Mouse (Mus musculus) forebrain, postnatal 0 days (tissue): ENCODE results near the gene Nfia. TPM values are rescaled to one million over a fixed set of nuclear protein-coding genes. Genes with fewer than 3 reads are reported as not detected.

Experiments used
- ATAC-seq: fragments of 200-750 bp; cut with Nextera tagmentation; 2 replicates; pipeline ENCODE4 v1.8.0; 2017; ENCODE audit warnings: mild to moderate bottlenecking, moderate library complexity
- DNase-seq: peaks from one replicate; pipeline ENCODE4 v3.0.0-alpha.2; 2015
- H3K27ac ChIP-seq: fragments of 300-500 bp; sonication (generic); 2 replicates; pipeline ENCODE4 v1.5.1; 2014; ENCODE audit warnings: low read depth, mild to moderate bottlenecking, antibody characterized with exemption, low read length, moderate library complexity, mixed read lengths
- H3K27me3 ChIP-seq: fragments of 300-500 bp; sonication (generic); 2 replicates; pipeline ENCODE4 v1.6.1; 2014; ENCODE audit warnings: mild to moderate bottlenecking, low read length, mixed read lengths; ENCODE audit not compliant: insufficient read depth
- H3K36me3 ChIP-seq: fragments of 300-500 bp; sonication (generic); 2 replicates; pipeline ENCODE4 v1.6.1; 2014; ENCODE audit warnings: mild to moderate bottlenecking, moderate library complexity; ENCODE audit not compliant: insufficient read depth
- H3K4me1 ChIP-seq: fragments of 300-500 bp; sonication (generic); 2 replicates; pipeline ENCODE4 v1.6.1; 2014; ENCODE audit warnings: antibody characterized with exemption; ENCODE audit not compliant: insufficient read depth
- H3K4me2 ChIP-seq: fragments of 300-500 bp; sonication (generic); 2 replicates; pipeline ENCODE4 v1.6.1; 2014; ENCODE audit warnings: low read depth, mild to moderate bottlenecking, moderate library complexity
- H3K4me3 ChIP-seq: fragments of 300-500 bp; sonication (generic); 2 replicates; pipeline ENCODE4 v1.5.1; 2014; ENCODE audit warnings: low read depth, low read length, mixed read lengths
- H3K9ac ChIP-seq: fragments of 300-500 bp; sonication (generic); 2 replicates; pipeline ENCODE4 v1.6.1; 2014; ENCODE audit warnings: mild to moderate bottlenecking
- H3K9me3 ChIP-seq: fragments of 300-500 bp; sonication (generic); 2 replicates; pipeline ENCODE4 v1.6.1; 2016; ENCODE audit warnings: low read length
- CTCF ChIP-seq: sonication (generic); IDR thresholded peaks from 2 replicates; pipeline ENCODE4 v1.5.1; 2016; ENCODE audit warnings: antibody characterized with exemption, control low read depth, low read depth
- WGBS: fragments of 180-500 bp; shearing (Covaris S2); extraction: QIAGEN DNeasy Blood & Tissue Kit; methylation state at CpG from one replicate; pipeline ENCODE4 v1.1.7; 2014; 5-methylcytosine and 5-hydroxymethylcytosine counted together
- polyA plus RNA-seq: library from polyadenylated mRNA; unstranded; fragments of >200 nt; fragmentation: Nextera tagmentation; extraction: Ambion mirVana; gene quantifications from 2 replicates; pipeline ENCODE4 v1.2.1, GENCODE M21; 2015
- total RNA-seq: library from RNA; depleted of rRNA; stranded (reverse); fragments of >200 nt; gene quantifications from 2 replicates; pipeline ENCODE4 v1.2.3, GENCODE M21; 2014

Nfia gene
- total and polyA plus RNA-seq, 2 experiments from 2014 or later, result 44.1 to 57.5 TPM

- no peaks in the 10 kb centered on the region for H3K27me3 ChIP-seq
- H3K4me2 ChIP-seq, result no peak overlapping the region
- 95% methylated on average over 4 of the region's 4 CpGs for WGBS
- H3K4me1 ChIP-seq, result no peaks in the 10 kb centered on the region
- H3K27ac ChIP-seq, result no peak overlapping the region
- no peak overlapping the region for H3K9ac ChIP-seq
- no peak overlapping the region for H3K4me3 ChIP-seq
- no peak for DNase-seq
- no peaks in the 10 kb centered on the region for H3K36me3 ChIP-seq
- no peak for TF ChIP-seq CTCF
- no peak for ATAC-seq
- H3K9me3 ChIP-seq, result no peaks in the 10 kb centered on the region
These were observed 310.0 kb downstream of the Nfia start for GRCm38 (mm10) chr4:98082512-98082911.

DNA sequence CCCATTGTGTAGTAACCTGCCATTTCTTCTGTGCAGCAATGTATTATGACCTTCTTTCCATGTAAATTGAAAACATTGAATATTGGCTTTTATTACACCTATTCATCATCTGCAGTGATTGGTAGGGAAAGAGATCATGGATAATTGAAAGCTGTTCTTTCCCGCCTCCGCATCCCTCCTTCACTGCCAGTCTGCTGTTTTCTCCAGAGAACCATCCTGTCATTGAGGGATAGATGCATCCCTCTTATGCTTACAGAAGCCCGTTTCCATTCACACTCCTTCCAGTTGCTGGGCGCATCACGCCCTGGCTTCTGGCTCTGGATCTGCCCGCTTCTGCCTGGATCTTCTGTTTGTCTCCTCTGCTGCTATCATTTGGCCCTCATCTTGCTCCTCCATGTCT, 312.5 kb downstream of the Nfia start:
- ATAC-seq (no peak), DNase-seq (no peak)
- no peaks in the 10 kb centered on the region for H3K27me3 ChIP-seq
- 90% methylated on average over 6 of the region's 6 CpGs for WGBS
- H3K27ac ChIP-seq, result no peak overlapping the region
- no peaks in the 10 kb centered on the region for H3K4me1 ChIP-seq
- no peaks in the 10 kb centered on the region for H3K36me3 ChIP-seq
- no peak overlapping the region for H3K4me2 ChIP-seq
- no peak overlapping the region for H3K4me3 ChIP-seq
- TF ChIP-seq CTCF, result no peak
- H3K9ac ChIP-seq, result no peak overlapping the region
- no peaks in the 10 kb centered on the region for H3K9me3 ChIP-seq

DNA sequence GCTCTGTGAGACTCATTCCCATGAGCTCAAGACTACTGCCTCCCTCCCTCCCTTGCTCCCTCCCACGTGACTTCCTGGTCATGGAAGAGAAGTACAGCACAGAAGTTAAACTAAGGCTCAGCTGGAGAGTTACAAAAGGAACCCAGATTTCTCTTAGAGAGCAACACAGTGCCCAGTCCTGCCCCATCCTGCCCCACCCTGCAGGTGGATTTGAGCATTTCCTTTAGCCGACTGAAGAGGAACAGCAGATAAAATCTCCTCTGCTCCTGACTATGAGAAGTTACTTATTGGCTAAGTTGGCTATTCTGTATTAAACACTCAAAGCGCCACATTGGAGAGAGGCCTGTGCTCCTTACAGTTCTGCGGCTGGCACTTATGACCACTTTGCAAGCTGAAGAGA, 314.4 kb downstream of the Nfia start:
- DNase-seq (no peak), ATAC-seq (no peak)
- no peak overlapping the region for H3K27ac ChIP-seq
- WGBS, result 76% methylated on average over 4 of the region's 4 CpGs
- H3K9ac ChIP-seq, result no peak overlapping the region
- H3K4me3 ChIP-seq, result no peak overlapping the region
- H3K4me2 ChIP-seq, result no peak overlapping the region
- no peaks in the 10 kb centered on the region for H3K36me3 ChIP-seq
- H3K4me1 ChIP-seq, result no peaks in the 10 kb centered on the region
- TF ChIP-seq CTCF, result no peak
- H3K27me3 ChIP-seq, result no peaks in the 10 kb centered on the region
- no peaks in the 10 kb centered on the region for H3K9me3 ChIP-seq

DNA sequence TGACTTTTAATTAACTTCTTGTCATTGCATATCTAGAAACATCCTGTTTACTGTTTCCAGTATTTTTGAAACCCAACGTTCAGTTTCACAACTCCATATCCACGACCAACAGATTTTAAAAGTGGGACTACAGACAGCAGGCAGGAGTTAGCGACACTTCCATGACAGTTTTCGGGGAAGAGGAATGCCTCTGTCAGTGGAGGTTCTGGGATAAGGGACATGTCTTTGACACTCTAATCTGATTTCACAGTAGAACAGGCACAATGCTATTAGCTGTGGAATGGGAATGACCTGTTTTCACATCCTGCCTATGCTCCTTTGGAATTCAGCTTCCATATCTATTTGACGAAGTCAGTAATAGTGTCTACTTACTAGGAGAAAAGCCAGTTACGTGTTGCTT, 317.5 kb downstream of the Nfia start:
- Histone ChIP-seq H3K9me3 (no peaks in the 10 kb centered on the region), H3K4me3 (no peak overlapping the region), H3K4me2 (no peak overlapping the region), H3K9ac (no peak overlapping the region), H3K4me1 (no peaks in the 10 kb centered on the region), H3K36me3 (no peaks in the 10 kb centered on the region), H3K27me3 (no peaks in the 10 kb centered on the region), H3K27ac (no peak overlapping the region)
- WGBS, result 70% methylated on average over 6 of the region's 6 CpGs
- no peak for TF ChIP-seq CTCF
- no peak for DNase-seq
- no peak for ATAC-seq

DNA sequence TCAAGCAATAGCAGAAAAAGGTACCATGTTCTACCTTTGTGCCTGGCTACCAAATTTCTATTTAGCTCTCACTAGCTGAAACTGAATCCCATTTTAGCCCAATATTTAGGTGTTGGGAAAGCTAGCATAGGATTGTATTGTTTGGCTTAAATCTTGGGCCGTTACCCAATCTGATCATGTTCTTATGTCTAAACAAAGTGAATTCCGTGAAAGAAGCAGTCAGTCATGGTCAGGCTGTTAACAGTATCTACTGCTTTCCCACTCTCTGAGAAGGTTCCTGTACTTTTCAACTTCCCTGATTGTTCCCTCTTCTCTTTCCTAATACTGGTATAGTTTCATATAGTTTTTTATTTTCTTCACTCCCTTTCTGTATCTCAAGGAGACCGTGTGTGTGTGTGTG, 318.1 kb downstream of the Nfia start:
- no peaks in the 10 kb centered on the region for H3K9me3 ChIP-seq
- no peak for ATAC-seq
- DNase-seq, result no peak
- 72% methylated on average over 3 of the region's 3 CpGs for WGBS
- no peaks in the 10 kb centered on the region for H3K27me3 ChIP-seq
- no peak overlapping the region for H3K4me2 ChIP-seq
- TF ChIP-seq CTCF, result no peak
- H3K9ac ChIP-seq, result no peak overlapping the region
- H3K27ac ChIP-seq, result no peak overlapping the region
- no peaks in the 10 kb centered on the region for H3K4me1 ChIP-seq
- no peaks in the 10 kb centered on the region for H3K36me3 ChIP-seq
- no peak overlapping the region for H3K4me3 ChIP-seq

DNA sequence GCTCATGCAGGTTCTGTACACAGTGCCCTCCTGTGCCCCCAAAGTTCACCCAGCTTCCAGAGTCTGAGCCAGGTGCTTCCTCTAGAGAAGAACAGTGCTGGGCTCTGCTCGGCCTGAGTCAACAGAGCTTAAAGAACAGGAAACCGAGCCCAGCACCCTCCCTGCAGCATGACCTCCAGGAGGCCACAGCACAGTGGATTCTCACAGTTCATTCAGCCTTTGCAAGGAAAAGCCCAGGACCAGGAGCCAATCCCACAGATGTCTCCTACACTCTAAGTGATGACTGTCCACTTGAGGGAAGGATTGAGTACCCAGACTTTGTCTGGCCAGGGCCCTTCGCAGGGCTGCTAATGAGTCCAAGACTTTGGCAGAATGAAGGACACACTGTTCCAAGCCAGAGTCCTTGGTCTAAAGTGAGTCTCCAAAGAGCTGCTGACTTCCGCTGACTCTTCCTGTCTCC, 318.9 kb downstream of the Nfia start:
- no peak for TF ChIP-seq CTCF
- no peak for DNase-seq
- H3K4me3 ChIP-seq, result no peak overlapping the region
- no peak overlapping the region for H3K9ac ChIP-seq
- ATAC-seq, result peak; percentile 51
- H3K27me3 ChIP-seq, result no peaks in the 10 kb centered on the region
- peak overlapping the region; percentile 16; the same call in 1 of the 2 replicates for H3K27ac ChIP-seq
- H3K4me1 ChIP-seq, result no peaks in the 10 kb centered on the region
- no peaks in the 10 kb centered on the region for H3K36me3 ChIP-seq
- 62% methylated on average over 4 of the region's 4 CpGs for WGBS
- H3K9me3 ChIP-seq, result no peaks in the 10 kb centered on the region
- no peak overlapping the region for H3K4me2 ChIP-seq

DNA sequence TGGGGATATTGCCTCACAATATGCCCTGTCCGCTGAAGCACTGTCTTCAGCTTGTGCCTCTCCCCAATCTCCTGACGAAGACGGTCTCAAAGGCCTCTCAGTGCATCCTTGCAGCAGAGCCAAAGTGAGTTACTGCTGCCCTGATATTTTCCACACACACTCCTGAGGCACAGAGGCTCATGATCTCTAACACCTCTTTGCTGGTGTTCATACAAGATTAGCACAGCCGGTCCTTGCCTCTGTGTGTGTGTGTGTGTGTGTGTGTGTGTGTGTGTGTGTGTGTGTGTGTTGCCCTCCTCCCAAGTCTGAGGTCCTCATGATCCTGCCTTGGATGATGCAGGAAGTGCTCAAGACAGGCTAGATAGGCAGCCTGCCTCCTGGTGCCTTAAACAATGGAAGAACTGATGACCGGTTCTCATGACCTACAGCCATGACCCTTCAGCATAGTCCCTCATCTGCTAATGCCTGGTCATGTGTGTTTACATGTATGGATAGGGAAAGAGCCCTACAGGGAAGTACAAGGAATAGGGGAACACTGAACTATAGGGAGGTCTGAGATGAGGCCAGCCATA, 319.5 kb downstream of the Nfia start:
- Histone ChIP-seq H3K4me1 (no peaks in the 10 kb centered on the region), H3K27me3 (no peaks in the 10 kb centered on the region), H3K9me3 (no peaks in the 10 kb centered on the region), H3K4me3 (no peak overlapping the region), H3K9ac (no peak overlapping the region), H3K36me3 (no peaks in the 10 kb centered on the region), H3K27ac (peak overlapping the region; percentile 16; the same call in 1 of the 2 replicates), H3K4me2 (no peak overlapping the region)
- WGBS, result 86% methylated on average over 5 of the region's 5 CpGs
- no peak for DNase-seq
- no peak for ATAC-seq
- no peak for TF ChIP-seq CTCF
